Mouse (Mus musculus): Measurements from ENCODE around the gene Gm26727. TPM values are rescaled to one million over a fixed set of nuclear protein-coding genes. Genes with fewer than 3 reads are reported as not detected.

The Gm26727 gene
- total RNA-seq (2023), result not detected

DNA sequence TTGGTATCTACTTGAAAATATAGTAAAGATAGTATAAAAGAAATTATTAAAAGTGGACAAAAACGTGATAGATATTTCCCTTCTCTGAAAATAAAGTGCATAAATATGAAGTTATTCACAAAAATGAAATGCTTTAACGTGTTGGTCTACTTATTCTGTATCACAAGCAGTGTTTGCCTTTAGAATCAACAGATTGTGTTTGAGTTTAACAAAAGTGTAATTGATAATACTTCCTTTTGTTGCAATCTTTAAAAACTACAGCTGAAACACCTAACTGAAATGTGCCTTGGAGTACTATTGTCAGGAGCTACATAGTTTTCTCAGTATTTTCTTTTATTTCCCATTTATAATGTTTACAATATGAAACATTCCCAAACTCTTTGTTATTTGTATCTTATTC lies at the start of gene Gm26727:
TSS of gene Gm26727 (minus strand) at position 101 of the 400 bp plus-strand sequence.

DNA sequence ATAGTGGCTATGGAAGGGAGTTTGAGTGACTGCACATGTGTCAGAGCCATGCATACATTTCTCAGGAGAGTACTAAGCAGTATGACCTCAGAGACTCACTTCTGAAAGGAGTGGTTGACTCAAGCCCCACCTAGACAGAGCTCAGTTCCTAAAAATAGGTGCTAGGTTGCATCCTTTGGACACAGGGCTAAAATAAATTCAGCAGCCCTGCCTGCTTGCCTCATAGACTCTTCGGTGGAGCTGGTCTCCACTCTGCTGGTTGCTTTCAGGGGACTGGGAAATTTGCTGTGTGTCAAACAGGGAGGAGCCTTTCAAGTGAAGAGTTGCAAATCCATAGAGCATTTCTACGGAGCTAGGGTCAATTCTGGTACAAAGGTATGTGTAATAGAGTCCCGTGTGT lies 12.8 kb upstream of the Gm26727 start, which contains the start of gene Xirp2:
TSS of gene Xirp2 (plus strand) at position 223 of the 400 bp plus-strand sequence.

DNA sequence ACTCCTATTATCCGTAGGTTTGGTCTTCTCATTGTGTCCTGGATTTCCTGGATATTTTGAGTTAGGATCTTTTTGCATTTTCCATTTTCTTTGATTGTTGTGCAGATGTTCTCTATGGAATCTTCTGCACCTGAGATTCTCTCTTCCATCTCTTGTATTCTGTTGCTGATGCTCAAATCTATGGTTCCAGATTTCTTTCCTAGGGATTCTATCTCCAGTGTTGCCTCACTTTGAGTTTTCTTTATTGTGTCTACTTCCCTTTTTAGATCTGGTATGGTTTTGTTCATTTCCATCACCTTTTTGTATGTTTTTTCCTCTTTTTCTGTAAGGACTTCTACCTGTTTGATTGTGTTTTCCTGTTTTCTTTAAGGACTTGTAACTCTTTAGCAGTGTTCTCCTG lies 19.6 kb downstream of the Gm26727 start, which contains the start of gene Gm21830:
TSS of gene Gm21830 (plus strand) at position 301 of the 400 bp plus-strand sequence.

Other genes with a start within 250 kb of the Gm26727 start
- gene Gm21830, start 19.5 kb downstream of the Gm26727 start, total RNA-seq (2023), result not detected
- gene Xirp2, start 12.8 kb upstream of the Gm26727 start, total RNA-seq (2023), result not detected
- gene B3galt1, start 132.7 kb upstream of the Gm26727 start, total RNA-seq (2023), result not detected